Mouse (Mus musculus) stomach, postnatal 0 days (tissue): ENCODE measurements around the gene Amd1.

ENCODE experiments used
- CTCF ChIP-seq: IDR thresholded peaks from 2 replicates; pipeline ENCODE4 v1.5.1; 2016; ENCODE audit warnings: antibody characterized with exemption, low read depth, mild to moderate bottlenecking, moderate library complexity
- EP300 ChIP-seq: optimal IDR thresholded peaks from 2 replicates; pipeline ENCODE3; 2016; ENCODE audit warnings: antibody characterized with exemption

DNA sequence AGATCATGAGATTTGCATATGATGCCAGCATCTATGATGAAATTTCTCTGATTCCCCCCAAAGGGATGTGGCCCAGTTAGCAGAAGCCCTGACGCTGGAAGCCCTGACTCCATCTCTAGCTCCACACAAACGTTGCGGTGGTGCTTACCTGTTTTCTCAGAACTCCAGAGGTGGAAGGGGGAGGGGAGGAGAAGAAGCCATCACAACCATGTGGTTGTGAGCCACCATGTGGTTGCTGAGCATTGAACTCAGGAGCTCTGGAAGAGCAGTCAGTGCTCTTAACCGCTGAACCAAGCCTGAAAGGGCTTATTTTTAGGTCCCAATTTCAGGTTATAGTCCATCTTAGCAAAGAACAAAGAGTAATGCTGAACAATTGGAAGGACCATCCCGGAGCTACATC lies 41.7 kb downstream of the Amd1 start:
- TF ChIP-seq CTCF (no peak), EP300 (no peak)
